Mouse (Mus musculus) kidney, postnatal 0 days (tissue): ENCODE data around the gene Kif16b. TPM values are rescaled to one million over a fixed set of nuclear protein-coding genes. Genes with fewer than 3 reads are reported as not detected.

ENCODE experiments used
- ATAC-seq: fragments of 200-750 bp; cut with Nextera tagmentation; replicated peaks from 2 replicates; pipeline ENCODE4 v1.8.0; 2017; ENCODE audit warnings: low read depth, moderate number of reproducible peaks, moderate TSS enrichment, moderate library complexity; ENCODE audit not compliant: low FRiP score
- DNase-seq: peaks from one replicate; pipeline ENCODE4 v3.0.0-alpha.2; 2016; ENCODE audit warnings: low spot score
- H3K27ac ChIP-seq: fragments of 300-500 bp; sonication (generic); 2 replicates; pipeline ENCODE4 v1.5.1; 2014; ENCODE audit warnings: mild to moderate bottlenecking
- H3K27me3 ChIP-seq: fragments of 300-500 bp; sonication (generic); 2 replicates; pipeline ENCODE4 v1.6.1; 2014; ENCODE audit warnings: low read length, mixed read lengths; ENCODE audit not compliant: insufficient read depth
- H3K36me3 ChIP-seq: fragments of 300-500 bp; sonication (generic); 2 replicates; pipeline ENCODE4 v1.6.1; 2014; ENCODE audit warnings: low read length, mixed read lengths; ENCODE audit not compliant: insufficient read depth
- H3K4me1 ChIP-seq: fragments of 300-500 bp; sonication (generic); replicated peaks from 2 replicates; pipeline ENCODE4 v1.6.1; 2014; ENCODE audit warnings: antibody characterized with exemption, low read length, mixed read lengths; ENCODE audit not compliant: insufficient read depth
- H3K4me2 ChIP-seq: fragments of 300-500 bp; sonication (generic); 2 replicates; pipeline ENCODE4 v1.6.1; 2014; ENCODE audit warnings: mild to moderate bottlenecking, low read length, moderate library complexity, mixed read lengths
- H3K4me3 ChIP-seq: fragments of 300-500 bp; sonication (generic); replicated peaks from 2 replicates; pipeline ENCODE4 v1.5.1; 2014; ENCODE audit warnings: low read depth, low read length
- H3K9ac ChIP-seq: fragments of 300-500 bp; sonication (generic); 2 replicates; pipeline ENCODE4 v1.6.1; 2014; ENCODE audit warnings: low read depth, low read length
- H3K9me3 ChIP-seq: fragments of 300-500 bp; sonication (generic); replicated peaks from 2 replicates; pipeline ENCODE4 v1.6.1; 2016; ENCODE audit warnings: low read length, inconsistent platforms, mixed read lengths
- CTCF ChIP-seq: IDR thresholded peaks from 2 replicates; pipeline ENCODE4 v1.5.1; 2016; ENCODE audit warnings: antibody characterized with exemption, low read depth, mild to moderate bottlenecking, moderate library complexity
- WGBS: fragments of 180-500 bp; shearing (Covaris S2); extraction: QIAGEN DNeasy Blood & Tissue Kit; methylation state at CpG from one replicate; pipeline ENCODE4 v1.1.7; 2014; 5-methylcytosine and 5-hydroxymethylcytosine counted together
- polyA plus RNA-seq: library from polyadenylated mRNA; unstranded; fragments of >200 nt; fragmentation: Nextera tagmentation; extraction: Ambion mirVana; gene quantifications from 2 replicates; pipeline ENCODE4 v1.2.1, GENCODE M21; 2015

The Kif16b gene
- polyA plus RNA-seq, 1 experiment from 2014 or later: 18.9 TPM

GRCm38 (mm10) chr2:142694019-142694935, 207.1 kb downstream of the Kif16b start:
- no peak for TF ChIP-seq CTCF
- Histone ChIP-seq H3K27me3 (no peaks in the 10 kb centered on the region), H3K4me3 (no peak overlapping the region), H3K9ac (no peak overlapping the region), H3K27ac (no peak overlapping the region), H3K36me3 (no peaks in the 10 kb centered on the region), H3K9me3 (no peaks in the 10 kb centered on the region), H3K4me1 (no peaks in the 10 kb centered on the region), H3K4me2 (no peak overlapping the region)
- WGBS: 55% methylated on average over 3 of the region's 3 CpGs
- ATAC-seq (no peak), DNase-seq (no peak)

DNA sequence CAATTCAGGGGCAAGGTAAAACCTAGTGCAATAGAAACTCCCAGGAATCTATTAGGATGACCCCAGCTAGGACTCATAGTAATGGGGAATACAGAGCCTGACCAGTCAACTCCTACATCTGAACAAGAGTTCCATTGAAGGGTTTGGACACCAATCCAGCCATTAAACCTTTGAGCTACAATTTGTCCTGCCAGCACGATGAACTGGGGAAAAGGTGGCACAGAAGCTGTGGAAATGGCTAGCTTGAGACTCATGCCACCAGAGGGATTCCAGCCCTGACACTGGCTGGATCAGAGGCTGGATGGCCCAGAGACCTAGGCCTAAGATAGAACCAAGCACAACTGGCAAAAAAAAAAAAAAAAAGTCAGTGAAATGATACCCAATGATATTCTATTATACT, 207.9 kb downstream of the Kif16b start:
- no peaks in the 10 kb centered on the region for H3K4me1 ChIP-seq
- H3K4me2 ChIP-seq: no peak overlapping the region
- no peak for ATAC-seq
- no peak for TF ChIP-seq CTCF
- no peaks in the 10 kb centered on the region for H3K27me3 ChIP-seq
- H3K9me3 ChIP-seq: no peaks in the 10 kb centered on the region
- WGBS: 96% methylated on average over 1 of the region's 1 CpGs
- no peak overlapping the region for H3K4me3 ChIP-seq
- no peak overlapping the region for H3K27ac ChIP-seq
- no peak for DNase-seq
- H3K36me3 ChIP-seq: no peaks in the 10 kb centered on the region
- no peak overlapping the region for H3K9ac ChIP-seq

DNA sequence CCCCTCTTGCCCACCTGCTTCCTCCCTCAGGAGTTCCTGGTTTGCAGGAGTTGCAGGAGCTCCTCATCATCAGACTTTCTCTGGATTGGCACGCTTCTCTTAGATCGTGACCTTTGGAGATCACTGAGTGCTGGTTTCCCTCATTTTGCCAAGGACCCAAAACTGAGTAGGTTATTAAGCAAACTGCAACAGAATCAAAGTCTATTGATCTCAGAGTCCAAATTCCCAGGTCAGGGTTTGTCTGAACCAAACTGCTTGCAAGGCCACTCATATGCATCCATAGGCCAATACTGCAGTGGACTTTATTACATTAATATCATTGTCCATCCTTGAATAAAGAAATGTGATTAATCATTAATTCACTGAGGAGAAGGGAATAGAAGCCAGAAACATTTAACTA, 211.8 kb downstream of the Kif16b start:
- TF ChIP-seq CTCF: no peak
- no peak overlapping the region for H3K27ac ChIP-seq
- H3K9ac ChIP-seq: no peak overlapping the region
- no peaks in the 10 kb centered on the region for H3K36me3 ChIP-seq
- no peak overlapping the region for H3K4me3 ChIP-seq
- WGBS: 86% methylated on average over 2 of the region's 2 CpGs
- H3K27me3 ChIP-seq: no peaks in the 10 kb centered on the region
- ATAC-seq: no peak
- no peaks in the 10 kb centered on the region for H3K4me1 ChIP-seq
- H3K9me3 ChIP-seq: no peaks in the 10 kb centered on the region
- DNase-seq: no peak
- no peak overlapping the region for H3K4me2 ChIP-seq

- Histone ChIP-seq H3K36me3 (no peaks in the 10 kb centered on the region), H3K4me3 (no peak overlapping the region), H3K9ac (no peak overlapping the region), H3K27me3 (no peaks in the 10 kb centered on the region), H3K27ac (no peak overlapping the region), H3K9me3 (no peaks in the 10 kb centered on the region), H3K4me1 (no peaks in the 10 kb centered on the region), H3K4me2 (no peak overlapping the region)
- 87% methylated on average over 4 of the region's 4 CpGs for WGBS
- TF ChIP-seq CTCF: no peak
- DNase-seq (no peak), ATAC-seq (no peak)
Measured at GRCm38 (mm10) chr2:142687936-142688514, 213.3 kb downstream of the Kif16b start.

DNA sequence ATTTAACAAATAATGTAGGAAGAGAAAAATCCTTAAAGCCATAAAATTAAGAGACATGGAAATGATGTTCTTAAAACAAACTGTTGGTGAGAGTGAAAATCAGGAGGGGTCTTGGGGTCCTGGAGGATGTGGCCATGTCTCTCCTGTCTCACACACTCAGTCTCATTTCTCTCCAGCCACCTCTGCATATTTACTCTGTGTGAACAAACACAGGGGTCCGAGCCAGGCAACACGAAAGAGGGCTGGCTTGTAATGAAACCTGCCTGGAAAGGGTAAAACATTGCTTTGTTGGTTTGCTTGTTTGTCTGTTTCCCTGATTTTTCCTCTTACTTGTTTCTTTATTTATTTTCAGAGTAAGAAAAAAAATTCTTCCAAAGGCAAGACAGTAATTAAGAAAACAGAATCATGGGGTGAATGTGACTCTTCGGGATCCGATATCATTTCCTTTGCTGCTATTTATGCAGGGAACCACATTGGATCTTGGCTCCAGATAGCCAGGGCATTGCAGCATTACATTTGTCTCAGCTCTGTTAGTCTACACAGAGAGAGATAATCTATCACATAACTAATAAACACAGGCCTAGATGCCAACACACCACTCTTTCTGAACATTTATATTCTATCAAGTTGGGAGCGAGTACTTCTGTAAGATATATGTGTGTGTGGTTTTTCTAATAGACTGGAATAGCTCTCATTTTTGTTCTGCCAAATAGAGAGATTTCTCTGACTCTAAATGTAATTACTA, 218.2 kb downstream of the Kif16b start:
- Histone ChIP-seq H3K9ac (no peak overlapping the region), H3K9me3 (no peaks in the 10 kb centered on the region), H3K4me3 (no peak overlapping the region), H3K36me3 (no peaks in the 10 kb centered on the region), H3K27ac (no peak overlapping the region), H3K27me3 (no peaks in the 10 kb centered on the region), H3K4me2 (no peak overlapping the region), H3K4me1 (no peaks in the 10 kb centered on the region)
- TF ChIP-seq CTCF: no peak
- WGBS: 77% methylated on average over 5 of the region's 5 CpGs
- ATAC-seq: no peak
- DNase-seq: no peak

DNA sequence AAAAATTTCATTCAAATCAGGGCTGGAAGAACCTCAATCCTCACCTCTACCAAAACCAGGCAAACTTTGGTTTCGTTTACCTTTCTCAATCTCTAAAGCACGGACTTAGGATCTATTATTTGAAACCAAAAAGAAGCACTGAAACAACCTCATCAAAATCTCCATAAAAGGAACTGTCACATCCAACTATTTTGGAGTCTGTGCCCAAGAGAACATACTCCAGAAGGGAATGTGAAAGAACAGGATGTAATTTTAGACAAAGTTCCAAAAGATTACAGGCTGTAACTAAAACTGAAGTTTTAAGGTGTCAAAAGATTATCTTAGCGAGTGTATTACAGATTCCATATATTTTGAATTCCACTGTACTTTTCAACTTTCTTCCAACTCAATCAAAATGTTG, 232.9 kb downstream of the Kif16b start:
- H3K4me2 ChIP-seq: no peak overlapping the region
- DNase-seq: no peak
- TF ChIP-seq CTCF: no peak
- ATAC-seq: no peak
- no peak overlapping the region for H3K4me3 ChIP-seq
- WGBS: 83% methylated on average over 3 of the region's 3 CpGs
- H3K4me1 ChIP-seq: no peaks in the 10 kb centered on the region
- no peaks in the 10 kb centered on the region for H3K9me3 ChIP-seq
- no peaks in the 10 kb centered on the region for H3K27me3 ChIP-seq
- H3K27ac ChIP-seq: no peak overlapping the region
- H3K9ac ChIP-seq: no peak overlapping the region
- no peaks in the 10 kb centered on the region for H3K36me3 ChIP-seq
